Mouse (Mus musculus): ENCODE results near the gene Dzip1l.

- TF ChIP-seq CTCF (IDR thresholded peaks at IDR 0.05; ENCODE audit: low read depth) (no peak), EP300 (IDR thresholded peaks at IDR 0.05; ENCODE audit: low read depth) (no peak)
Measured at GRCm38 (mm10) chr9:99646102-99646501, 16.8 kb downstream of the Dzip1l start.
